Mouse (Mus musculus) left cerebral cortex, postnatal 25 days (tissue): Measurements from ENCODE around the gene B230307C23Rik. TPM values are rescaled to one million over a fixed set of nuclear protein-coding genes. Genes with fewer than 3 reads are reported as not detected.
"Not testable (repeated sequence)": the region's sequence is repeated elsewhere in the genome, so short reads cannot be mapped to it uniquely, and the experiment has no call there.

Source experiments
- DNase-seq, 2 experiments: peaks; one replicate each; pipeline ENCODE4 v3.0.0; 2022; ENCODE audit warnings: low spot score in 2 of 2, mixed read lengths in 1 of 2
- intact Hi-C: fragments of 180-260 bp; cut with DNase I; formaldehyde crosslinking; loops from one replicate; pipeline ENCODE4 v1.15.1; 2025
- total RNA-seq, 2 experiments: library from RNA; stranded (reverse); gene quantifications; 2 replicates each; pipeline ENCODE4 v1.2.3; 2021

B230307C23Rik gene
- total RNA-seq, 2 experiments from 2014 or later, result 27.7 to 33.4 TPM

DNA sequence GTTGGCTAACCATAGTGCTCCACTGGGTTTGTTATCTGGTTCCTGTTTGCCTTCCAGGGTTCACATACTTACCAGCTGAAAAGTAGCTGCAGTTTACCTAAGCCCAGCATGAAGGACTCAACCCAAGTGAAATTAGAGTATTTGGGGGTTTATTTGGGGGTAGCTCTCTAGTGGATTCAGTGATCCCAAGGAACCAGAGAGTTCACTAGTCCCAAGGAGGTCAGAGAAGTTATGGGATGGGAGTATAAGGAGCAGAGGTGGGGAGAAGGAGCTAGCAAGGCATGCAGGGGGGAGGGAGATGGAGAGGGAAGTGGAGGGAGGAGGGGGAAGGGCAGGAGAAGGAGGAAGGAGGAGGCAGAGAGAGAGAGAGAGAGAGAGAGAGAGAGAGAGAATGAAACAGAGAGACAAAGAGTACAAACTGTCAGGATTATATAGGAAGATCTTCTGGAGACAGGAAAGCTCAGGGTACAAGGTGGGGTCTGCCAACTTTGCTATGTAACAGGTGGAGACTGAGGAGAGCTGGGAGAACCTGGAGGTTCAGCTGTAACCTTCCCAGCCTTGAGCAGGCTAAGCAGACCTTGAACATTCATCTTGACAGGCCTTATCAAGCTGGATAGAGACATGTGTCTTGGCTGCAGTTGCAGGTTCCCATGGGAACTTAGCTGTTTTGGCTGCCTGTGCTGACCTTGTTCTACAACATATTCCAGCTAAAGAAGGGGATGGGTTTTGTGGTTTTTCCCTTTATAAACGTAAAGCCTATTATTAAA, 1.1 kb upstream of the B230307C23Rik start:
- no peak for DNase-seq
- intact Hi-C loops, result loop anchor here (2.0 to 5.0 kb wide), 2 partner anchors 33 to 144 kb away; partner anchors contain the start of genes C2cd2, Prdm15 and Zbtb21

DNA sequence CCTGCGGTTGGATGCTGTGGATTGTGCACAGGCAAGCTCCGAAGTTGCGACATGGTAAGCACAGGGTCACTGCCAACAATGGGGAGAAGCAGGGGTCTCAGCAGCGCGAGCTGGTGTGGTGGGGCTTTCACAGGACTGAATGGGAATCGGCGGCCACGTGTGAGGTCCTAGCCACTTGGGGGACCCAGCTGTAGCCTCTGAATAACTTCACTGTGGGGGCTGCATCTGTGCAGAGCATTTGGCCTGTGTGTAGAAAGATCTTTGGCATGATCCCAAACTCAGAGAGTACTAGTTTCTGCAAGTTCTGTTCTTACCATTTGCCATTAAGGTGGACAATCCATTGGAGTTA, 242 bp downstream of the B230307C23Rik start:
- DNase-seq, result not testable (repeated sequence)
- intact Hi-C loops, result loop anchor here (2.0 to 5.0 kb wide), 2 partner anchors 35 to 145 kb away; partner anchors contain the start of genes C2cd2, Prdm15 and Zbtb21

GRCm38 (mm10) chr16:98022081-98022480, 25.0 kb downstream of the B230307C23Rik start:
- intact Hi-C loops, result no loop called here
- no peak for DNase-seq

GRCm38 (mm10) chr16:98022657-98023345, 25.7 kb downstream of the B230307C23Rik start:
- DNase-seq, result no peak
- intact Hi-C loops, result no loop called here

DNA sequence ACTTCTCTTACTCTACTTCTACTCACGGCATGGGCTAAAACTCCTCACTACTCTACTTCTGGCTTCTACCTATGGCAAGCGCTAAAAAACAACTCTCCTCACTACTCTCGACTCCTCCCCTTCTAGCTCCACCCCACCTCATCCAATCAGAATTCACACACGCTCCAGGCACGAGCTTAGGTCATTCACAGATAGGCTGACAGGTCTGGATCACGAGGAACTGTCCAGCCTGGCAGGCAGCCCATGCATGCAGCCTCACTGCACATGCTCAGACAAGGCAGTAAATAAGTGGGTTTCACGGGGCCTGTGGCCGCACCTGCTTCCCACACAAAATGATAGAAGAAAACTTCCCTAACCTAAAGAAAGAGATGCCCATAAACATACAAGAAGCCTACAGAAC, 29.1 kb downstream of the B230307C23Rik start:
- DNase-seq, intact Hi-C loops: not testable (repeated sequence)

GRCm38 (mm10) chr16:98034971-98035370, 37.9 kb downstream of the B230307C23Rik start:
- DNase-seq, intact Hi-C loops: not testable (repeated sequence)

DNA sequence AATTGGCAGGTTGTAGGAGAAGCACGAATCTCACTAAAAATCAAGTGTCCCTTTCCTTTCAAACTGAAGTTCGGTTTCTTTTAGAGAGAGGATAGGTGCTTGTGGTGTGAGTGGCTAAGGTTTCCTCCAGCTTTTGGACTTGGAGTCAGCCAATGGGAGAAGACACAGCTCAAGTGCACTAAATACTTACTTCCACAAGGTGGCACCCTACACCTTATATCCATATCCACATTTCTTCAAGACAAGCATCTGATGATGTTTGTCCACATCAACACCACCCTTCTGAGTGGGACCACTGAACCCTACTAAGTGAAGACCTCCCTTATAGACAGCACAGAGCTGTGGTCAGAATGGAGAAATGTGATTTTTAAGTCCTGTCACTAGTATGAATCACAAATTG, 44.6 kb downstream of the B230307C23Rik start:
- peak; percentile 27 to 49 for DNase-seq

DNA sequence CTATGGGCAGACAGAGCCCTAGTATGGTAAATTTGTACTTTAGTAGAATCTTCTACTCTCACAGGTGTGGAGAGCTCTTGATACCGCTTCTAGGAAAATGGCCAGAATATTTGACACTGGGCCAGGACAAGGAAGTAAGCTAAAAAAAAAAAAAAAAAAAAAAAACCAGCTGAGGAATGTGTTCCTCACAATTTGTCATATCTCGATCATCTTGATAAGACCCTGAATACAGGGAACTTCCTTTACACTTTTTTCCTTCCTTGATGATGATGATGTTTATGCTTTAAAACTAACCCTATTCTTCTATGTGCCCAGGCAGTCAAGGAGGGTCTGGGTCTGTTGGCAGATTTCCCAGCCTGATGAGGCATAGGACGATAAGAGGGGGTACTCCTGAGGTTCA, 82.3 kb downstream of the B230307C23Rik start:
- DNase-seq, intact Hi-C loops: not testable (repeated sequence)

More for the DNA sequence above, 44.6 kb downstream of the B230307C23Rik start:
- intact Hi-C loops, result no loop called here

DNA sequence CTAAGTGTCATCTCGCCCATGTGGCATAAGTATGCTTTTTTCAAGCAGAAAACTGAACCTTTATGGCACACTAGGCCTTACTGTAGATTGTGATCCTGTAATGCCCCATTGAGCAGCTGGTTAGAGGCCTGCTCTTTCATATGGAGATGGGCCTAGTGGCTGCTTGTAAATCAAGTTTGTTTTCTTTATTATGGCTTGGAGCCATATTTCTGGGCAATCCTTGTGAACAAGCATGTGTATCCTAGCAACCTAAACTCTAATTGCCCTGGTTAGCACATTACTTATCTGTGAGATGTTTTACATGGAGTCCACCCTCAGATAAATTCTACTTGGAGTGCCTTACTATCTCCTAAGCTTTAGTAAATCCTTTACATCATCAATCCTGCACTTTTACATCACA, 84.0 kb downstream of the B230307C23Rik start:
- intact Hi-C loops, result loop anchor here (2.0 kb wide), 1 partner anchor 118 kb away; the partner anchor contains the start of genes C2cd2 and Zbtb21
- DNase-seq, result not testable (repeated sequence)

Other genes starting within 250 kb of the B230307C23Rik start
- under 1 TPM; 0.23 to 0.43 TPM for gene Ripk4, start 233.5 kb upstream of the B230307C23Rik start, total RNA-seq
- gene Prdm15, start 145.5 kb upstream of the B230307C23Rik start, total RNA-seq, result 10 to 100 TPM; 20.0 to 24.6 TPM
- gene C2cd2, start 34.7 kb upstream of the B230307C23Rik start, total RNA-seq, result 10 to 100 TPM in 1 of 2 experiments, 1 to 10 TPM in 1; 8.1 to 15.9 TPM
- 10 to 100 TPM; 25.4 to 31.7 TPM for gene Zbtb21, start 34.7 kb upstream of the B230307C23Rik start, total RNA-seq
- 1 to 10 TPM; 6.4 to 9.8 TPM for gene A630089N07Rik, start 85.1 kb downstream of the B230307C23Rik start, total RNA-seq